Mouse (Mus musculus): ENCODE measurements around the gene 9530003J23Rik. TPM values are rescaled to one million over a fixed set of nuclear protein-coding genes. Genes with fewer than 3 reads are reported as not detected.

Gene 9530003J23Rik
- total and polyA plus RNA-seq, 3 experiments: not detected

GRCm38 (mm10) chr10:117185399-117186089 is 53.0 kb downstream of the 9530003J23Rik start:
- no peaks in the 10 kb centered on the region for H3K9me3 ChIP-seq (replicated peaks; ENCODE audit: low read length)
- H3K4me2 ChIP-seq (ENCODE audit: insufficient read depth, low read depth, poor library complexity, severe bottlenecking): no peak overlapping the region
- no peak overlapping the region for H3K9ac ChIP-seq (ENCODE audit: insufficient read depth, low read depth)
- no peaks in the 10 kb centered on the region for H3K79me2 ChIP-seq (replicated peaks; ENCODE audit: control insufficient read depth, extremely low read depth, insufficient read depth, poor library complexity, severe bottlenecking)
- no peaks in the 10 kb centered on the region for H3K27me3 ChIP-seq (replicated peaks)
- H3K36me3 ChIP-seq (replicated peaks in 1 of 2; ENCODE audit: control insufficient read depth in 1 of 2, insufficient read depth in 1 of 2, low read length in 1 of 2): no peaks in the 10 kb centered on the region
- H3K4me1 ChIP-seq (ENCODE audit: control insufficient read depth in 1 of 2, insufficient read depth in 2 of 2): peaks cover 0 to 5% of the 10 kb centered on the region in 2 experiments; a peak in 1 of 4 replicates
- no peak for DNase-seq (ENCODE audit: extremely low read depth)
- dilution Hi-C loops (cut with MboI; ENCODE audit: extremely low pct_ligation_motif_present, extremely low pct_unique_long_range_greater_than_20kb, low sequenced_read_pairs) (no loop called here), in situ Hi-C loops (cut with MboI; ENCODE audit: low pct_ligation_motif_present, low pct_unique_long_range_greater_than_20kb, low sequenced_read_pairs) (no loop called here)
- no peak overlapping the region for H3K4me3 ChIP-seq (replicated peaks in 1 of 3; ENCODE audit: low read depth in 2 of 3, low read length in 2 of 3, poor library complexity in 1 of 3)
- no peak for TF ChIP-seq ETS1 (conservative IDR thresholded peaks at IDR 0.05; ENCODE audit: low read depth, low read length)
- no peak for TF ChIP-seq RAD21 (IDR thresholded peaks at IDR 0.05; ENCODE audit: low read depth, low read length)
- TF ChIP-seq ZNF384 (IDR thresholded peaks at IDR 0.05; ENCODE audit: low read depth, low read length): no peak
- TF ChIP-seq MEF2A (IDR thresholded peaks at IDR 0.05; ENCODE audit: borderline replicate concordance, low read depth, low read length): no peak
- TF ChIP-seq GABPA (IDR thresholded peaks at IDR 0.05; ENCODE audit: insufficient replicate concordance, low read depth, low read length): no peak
- no peak for TF ChIP-seq MAX (IDR thresholded peaks at IDR 0.05; ENCODE audit: low read length)
- H3K27ac ChIP-seq (ENCODE audit: insufficient read depth, low read depth): no peak overlapping the region

Other genes starting within 250 kb of the 9530003J23Rik start
- gene Lrrc10, start 193.4 kb downstream of the 9530003J23Rik start, total RNA-seq (2012; rRNA removed): not detected in 2 replicates
- gene Lrrc10, start 193.4 kb downstream of the 9530003J23Rik start, total RNA-seq (2014; rRNA removed): not detected in 2 replicates
- gene Lrrc10, start 193.4 kb downstream of the 9530003J23Rik start, polyA plus RNA-seq (2012; ENCODE audit: insufficient read length, low read depth): not detected in 2 replicates
- gene Cct2, start 174.9 kb downstream of the 9530003J23Rik start, total RNA-seq (2012; rRNA removed): 448 and 469 TPM in 2 replicates
- 901 and 1,012 TPM in 2 replicates for gene Cct2, start 174.9 kb downstream of the 9530003J23Rik start, total RNA-seq (2014; rRNA removed)
- 723 and 889 TPM in 2 replicates for gene Cct2, start 174.9 kb downstream of the 9530003J23Rik start, polyA plus RNA-seq (2012; ENCODE audit: insufficient read length, low read depth)
- 5.6 and 5.7 TPM in 2 replicates for gene Frs2, start 90.2 kb downstream of the 9530003J23Rik start, total RNA-seq (2012; rRNA removed)
- gene Frs2, start 90.2 kb downstream of the 9530003J23Rik start, total RNA-seq (2014; rRNA removed): 3.8 and 4.3 TPM in 2 replicates
- gene Frs2, start 90.2 kb downstream of the 9530003J23Rik start, polyA plus RNA-seq (2012; ENCODE audit: insufficient read length, low read depth): 10.3 and 10.4 TPM in 2 replicates
- gene Yeats4, start 14.2 kb downstream of the 9530003J23Rik start, total RNA-seq (2012; rRNA removed): 50.3 and 54.4 TPM in 2 replicates
- 109 and 110 TPM in 2 replicates for gene Yeats4, start 14.2 kb downstream of the 9530003J23Rik start, total RNA-seq (2014; rRNA removed)
- gene Yeats4, start 14.2 kb downstream of the 9530003J23Rik start, polyA plus RNA-seq (2012; ENCODE audit: insufficient read length, low read depth): 123 and 133 TPM in 2 replicates
- 0.08 TPM in 1 of 2 replicates, not detected in the other for gene Lyz2, start 43.6 kb upstream of the 9530003J23Rik start, total RNA-seq (2012; rRNA removed)
- gene Lyz2, start 43.6 kb upstream of the 9530003J23Rik start, total RNA-seq (2014; rRNA removed): 0.17 TPM in 1 of 2 replicates, not detected in the other
- gene Lyz2, start 43.6 kb upstream of the 9530003J23Rik start, polyA plus RNA-seq (2012; ENCODE audit: insufficient read length, low read depth): not detected in 2 replicates
- gene Lyz1, start 54.2 kb upstream of the 9530003J23Rik start, total RNA-seq (2012; rRNA removed): not detected in 2 replicates
- gene Lyz1, start 54.2 kb upstream of the 9530003J23Rik start, total RNA-seq (2014; rRNA removed): not detected in 2 replicates
- gene Lyz1, start 54.2 kb upstream of the 9530003J23Rik start, polyA plus RNA-seq (2012; ENCODE audit: insufficient read length, low read depth): not detected in 2 replicates
- gene Cpsf6, start 141.3 kb upstream of the 9530003J23Rik start, total RNA-seq (2012; rRNA removed): 87.6 and 109 TPM in 2 replicates
- 114 and 128 TPM in 2 replicates for gene Cpsf6, start 141.3 kb upstream of the 9530003J23Rik start, total RNA-seq (2014; rRNA removed)
- 94.2 and 99.5 TPM in 2 replicates for gene Cpsf6, start 141.3 kb upstream of the 9530003J23Rik start, polyA plus RNA-seq (2012; ENCODE audit: insufficient read length, low read depth)